Mouse (Mus musculus): ENCODE data around the gene Baiap2l1. TPM values are rescaled to one million over a fixed set of nuclear protein-coding genes. Genes with fewer than 3 reads are reported as not detected.

The Baiap2l1 gene
- polyA plus RNA-seq, 1 experiment from 2014 or later = 6.8 TPM

GRCm38 (mm10) chr5:144274904-144275303, 83.0 kb downstream of the Baiap2l1 start:
- 76% methylated on average over 6 of the region's 6 CpGs for WGBS
- Histone ChIP-seq H3K27ac (ENCODE audit: low read depth, low read length) (no peak overlapping the region), H3K36me3 (ENCODE audit: control insufficient read depth, insufficient read depth, low read length) (no peaks in the 10 kb centered on the region), H3K27me3 (replicated peaks; ENCODE audit: control insufficient read depth, insufficient read depth, low read length) (no peaks in the 10 kb centered on the region), H3K4me2 (no peak overlapping the region), H3K9me3 (ENCODE audit: control insufficient read depth, low read length) (no peaks in the 10 kb centered on the region), H3K9ac (ENCODE audit: low read depth, low read length) (no peak overlapping the region), H3K4me1 (replicated peaks; ENCODE audit: control insufficient read depth, insufficient read depth, low read length) (peaks cover 7% of the 10 kb centered on the region), H3K4me3 (ENCODE audit: low read depth, low read length) (no peak overlapping the region)
- no peak for DNase-seq (ENCODE audit: low spot score)
- no peak for ATAC-seq (replicated peaks; ENCODE audit: low FRiP score)

GRCm38 (mm10) chr5:144271772-144272171, 86.1 kb downstream of the Baiap2l1 start:
- Histone ChIP-seq H3K9me3 (ENCODE audit: control insufficient read depth, low read length) (no peaks in the 10 kb centered on the region), H3K4me2 (no peak overlapping the region), H3K9ac (ENCODE audit: low read depth, low read length) (no peak overlapping the region), H3K36me3 (ENCODE audit: control insufficient read depth, insufficient read depth, low read length) (no peaks in the 10 kb centered on the region; the same call in 1 of the 2 replicates), H3K4me1 (replicated peaks; ENCODE audit: control insufficient read depth, insufficient read depth, low read length) (peaks cover 7% of the 10 kb centered on the region), H3K27ac (ENCODE audit: low read depth, low read length) (no peak overlapping the region), H3K4me3 (ENCODE audit: low read depth, low read length) (no peak overlapping the region), H3K27me3 (replicated peaks; ENCODE audit: control insufficient read depth, insufficient read depth, low read length) (no peaks in the 10 kb centered on the region)
- DNase-seq (ENCODE audit: low spot score) = no peak
- WGBS = 19% methylated on average over 5 of the region's 5 CpGs
- peak; percentile 40; the same call in 1 of the 2 replicates for ATAC-seq (replicated peaks; ENCODE audit: low FRiP score)

DNA sequence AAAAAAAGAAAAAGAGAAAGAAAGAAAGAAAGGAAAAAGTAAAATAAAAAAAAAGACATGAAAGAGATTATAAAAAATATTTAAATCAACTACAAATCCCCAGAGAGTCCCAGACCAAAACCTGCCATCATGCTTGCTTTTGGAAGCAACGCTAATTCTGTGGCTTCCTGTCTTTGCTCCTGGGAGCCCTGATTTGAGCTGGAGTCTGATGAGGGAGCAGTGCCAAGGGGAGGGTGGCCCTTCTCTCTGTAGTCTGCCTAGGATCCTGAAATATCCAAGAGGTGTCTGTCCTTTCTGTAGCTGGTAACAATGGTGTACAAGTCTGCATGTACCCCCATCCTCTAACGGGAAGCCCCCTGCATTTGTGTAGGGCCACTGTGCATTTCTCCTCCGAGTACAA, 86.8 kb downstream of the Baiap2l1 start:
- no peaks in the 10 kb centered on the region for H3K9me3 ChIP-seq (ENCODE audit: control insufficient read depth, low read length)
- peaks cover 7% of the 10 kb centered on the region for H3K4me1 ChIP-seq (replicated peaks; ENCODE audit: control insufficient read depth, insufficient read depth, low read length)
- H3K4me2 ChIP-seq = no peak overlapping the region
- DNase-seq (ENCODE audit: low spot score) (no peak), ATAC-seq (replicated peaks; ENCODE audit: low FRiP score) (no peak)
- peaks cover 5% of the 10 kb centered on the region; the same call in 1 of the 2 replicates for H3K36me3 ChIP-seq (ENCODE audit: control insufficient read depth, insufficient read depth, low read length)
- WGBS = 52% methylated on average over 3 of the region's 3 CpGs
- no peak overlapping the region for H3K4me3 ChIP-seq (ENCODE audit: low read depth, low read length)
- no peak overlapping the region for H3K9ac ChIP-seq (ENCODE audit: low read depth, low read length)
- H3K27me3 ChIP-seq (replicated peaks; ENCODE audit: control insufficient read depth, insufficient read depth, low read length) = no peaks in the 10 kb centered on the region
- no peak overlapping the region for H3K27ac ChIP-seq (ENCODE audit: low read depth, low read length)

GRCm38 (mm10) chr5:144270420-144270819, 87.5 kb downstream of the Baiap2l1 start:
- H3K9me3 ChIP-seq (ENCODE audit: control insufficient read depth, low read length) = no peaks in the 10 kb centered on the region
- ATAC-seq (replicated peaks; ENCODE audit: low FRiP score) (no peak), DNase-seq (ENCODE audit: low spot score) (no peak)
- H3K4me3 ChIP-seq (ENCODE audit: low read depth, low read length) = no peak overlapping the region
- peaks cover 7% of the 10 kb centered on the region for H3K4me1 ChIP-seq (replicated peaks; ENCODE audit: control insufficient read depth, insufficient read depth, low read length)
- WGBS = 69% methylated on average over 8 of the region's 8 CpGs
- no peak overlapping the region for H3K9ac ChIP-seq (ENCODE audit: low read depth, low read length)
- no peak overlapping the region for H3K27ac ChIP-seq (ENCODE audit: low read depth, low read length)
- no peak overlapping the region for H3K4me2 ChIP-seq
- no peaks in the 10 kb centered on the region for H3K27me3 ChIP-seq (replicated peaks; ENCODE audit: control insufficient read depth, insufficient read depth, low read length)
- H3K36me3 ChIP-seq (ENCODE audit: control insufficient read depth, insufficient read depth, low read length) = peaks cover 5% of the 10 kb centered on the region; the same call in 1 of the 2 replicates

GRCm38 (mm10) chr5:144269926-144270325, 88.0 kb downstream of the Baiap2l1 start:
- 86% methylated on average over 7 of the region's 7 CpGs for WGBS
- Histone ChIP-seq H3K4me2 (no peak overlapping the region), H3K4me3 (ENCODE audit: low read depth, low read length) (no peak overlapping the region), H3K27me3 (replicated peaks; ENCODE audit: control insufficient read depth, insufficient read depth, low read length) (no peaks in the 10 kb centered on the region), H3K9me3 (ENCODE audit: control insufficient read depth, low read length) (no peaks in the 10 kb centered on the region), H3K4me1 (replicated peaks; ENCODE audit: control insufficient read depth, insufficient read depth, low read length) (peaks cover 7% of the 10 kb centered on the region), H3K36me3 (ENCODE audit: control insufficient read depth, insufficient read depth, low read length) (peaks cover 5% of the 10 kb centered on the region; the same call in 1 of the 2 replicates), H3K27ac (ENCODE audit: low read depth, low read length) (no peak overlapping the region), H3K9ac (ENCODE audit: low read depth, low read length) (no peak overlapping the region)
- DNase-seq (ENCODE audit: low spot score) = no peak
- ATAC-seq (replicated peaks; ENCODE audit: low FRiP score) = no peak

DNA sequence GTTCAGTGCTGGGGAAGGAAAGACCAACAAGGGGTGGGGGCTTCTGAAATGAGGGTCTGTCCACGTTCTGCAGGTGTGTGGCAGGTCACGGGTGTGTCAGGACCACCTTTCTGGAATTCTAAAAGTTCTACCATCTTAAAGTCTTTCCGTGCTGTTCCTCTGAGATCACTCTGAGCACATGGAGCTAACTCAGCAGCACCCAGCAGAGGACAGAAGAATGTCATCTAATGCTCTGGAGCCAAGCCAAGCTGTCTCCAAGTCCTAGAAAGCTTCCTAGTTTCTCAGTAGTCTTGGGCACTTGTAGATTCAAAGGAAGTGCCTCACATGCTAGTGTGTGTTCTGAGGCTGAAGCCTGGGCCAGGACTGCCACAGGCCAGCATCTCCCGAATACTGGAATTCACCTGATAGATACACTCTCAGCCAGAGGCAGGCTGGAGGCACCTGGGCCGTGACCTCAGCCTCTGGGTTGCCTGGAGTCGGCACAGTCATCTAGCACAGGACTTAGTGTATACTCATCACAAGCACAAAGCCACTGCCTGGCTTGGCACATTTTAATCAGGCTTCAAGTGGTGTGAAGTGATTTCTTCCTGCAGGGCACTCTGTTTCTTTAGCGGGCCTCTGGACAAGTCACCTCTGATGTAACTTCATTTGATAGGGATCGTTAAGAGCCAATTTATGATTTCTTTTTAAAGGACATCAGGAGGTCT, 90.2 kb downstream of the Baiap2l1 start:
- H3K4me3 ChIP-seq (ENCODE audit: low read depth, low read length) = no peak overlapping the region
- ATAC-seq (replicated peaks; ENCODE audit: low FRiP score) (no peak), DNase-seq (ENCODE audit: low spot score) (no peak)
- H3K27ac ChIP-seq (ENCODE audit: low read depth, low read length) = no peak overlapping the region
- no peak overlapping the region for H3K4me2 ChIP-seq
- peaks cover 10% of the 10 kb centered on the region for H3K36me3 ChIP-seq (ENCODE audit: control insufficient read depth, insufficient read depth, low read length)
- no peaks in the 10 kb centered on the region for H3K9me3 ChIP-seq (ENCODE audit: control insufficient read depth, low read length)
- no peaks in the 10 kb centered on the region for H3K27me3 ChIP-seq (replicated peaks; ENCODE audit: control insufficient read depth, insufficient read depth, low read length)
- 87% methylated on average over 8 of the region's 8 CpGs for WGBS
- H3K4me1 ChIP-seq (replicated peaks; ENCODE audit: control insufficient read depth, insufficient read depth, low read length) = peaks cover 7% of the 10 kb centered on the region
- H3K9ac ChIP-seq (ENCODE audit: low read depth, low read length) = no peak overlapping the region

GRCm38 (mm10) chr5:144263496-144263895, 94.4 kb downstream of the Baiap2l1 start:
- ATAC-seq (replicated peaks; ENCODE audit: low FRiP score) (no peak), DNase-seq (ENCODE audit: low spot score) (no peak)
- H3K4me1 ChIP-seq (replicated peaks; ENCODE audit: control insufficient read depth, insufficient read depth, low read length) = peaks cover 13% of the 10 kb centered on the region
- H3K4me3 ChIP-seq (ENCODE audit: low read depth, low read length) = no peak overlapping the region
- H3K9ac ChIP-seq (ENCODE audit: low read depth, low read length) = no peak overlapping the region
- WGBS = 86% methylated on average over 13 of the region's 13 CpGs
- no peaks in the 10 kb centered on the region for H3K9me3 ChIP-seq (ENCODE audit: control insufficient read depth, low read length)
- no peaks in the 10 kb centered on the region for H3K27me3 ChIP-seq (replicated peaks; ENCODE audit: control insufficient read depth, insufficient read depth, low read length)
- H3K27ac ChIP-seq (ENCODE audit: low read depth, low read length) = no peak overlapping the region
- H3K4me2 ChIP-seq = no peak overlapping the region
- H3K36me3 ChIP-seq (ENCODE audit: control insufficient read depth, insufficient read depth, low read length) = peaks cover 10% of the 10 kb centered on the region

GRCm38 (mm10) chr5:144263082-144263481, 94.8 kb downstream of the Baiap2l1 start:
- Histone ChIP-seq H3K27ac (ENCODE audit: low read depth, low read length) (no peak overlapping the region), H3K4me3 (ENCODE audit: low read depth, low read length) (no peak overlapping the region), H3K36me3 (ENCODE audit: control insufficient read depth, insufficient read depth, low read length) (peaks cover 10% of the 10 kb centered on the region), H3K4me1 (replicated peaks; ENCODE audit: control insufficient read depth, insufficient read depth, low read length) (peaks cover 17% of the 10 kb centered on the region), H3K4me2 (no peak overlapping the region), H3K9me3 (ENCODE audit: control insufficient read depth, low read length) (no peaks in the 10 kb centered on the region), H3K27me3 (replicated peaks; ENCODE audit: control insufficient read depth, insufficient read depth, low read length) (no peaks in the 10 kb centered on the region), H3K9ac (ENCODE audit: low read depth, low read length) (no peak overlapping the region)
- ATAC-seq (replicated peaks; ENCODE audit: low FRiP score) = no peak
- WGBS = 84% methylated on average over 9 of the region's 9 CpGs
- no peak for DNase-seq (ENCODE audit: low spot score)

DNA sequence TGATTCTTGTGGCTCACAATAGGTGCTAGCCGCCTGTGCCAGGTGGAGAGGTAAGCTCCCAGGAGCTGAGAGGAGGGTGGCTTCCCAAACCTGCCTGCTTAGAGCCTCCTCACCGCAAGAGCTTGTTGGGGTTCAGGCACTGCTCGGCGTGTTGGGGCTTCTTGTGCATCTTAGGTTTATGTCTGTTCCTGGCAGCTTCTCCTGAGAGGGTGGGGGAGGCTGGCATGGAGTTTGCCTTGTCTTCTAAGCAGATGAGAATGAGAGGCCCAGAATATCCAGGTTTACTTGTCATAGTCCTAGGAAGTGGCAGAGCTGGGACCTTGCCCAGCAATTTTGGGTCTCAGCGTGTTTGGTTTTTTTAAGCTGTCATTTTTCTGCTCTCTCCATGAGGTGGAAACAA, 96.1 kb downstream of the Baiap2l1 start:
- no peak overlapping the region for H3K4me3 ChIP-seq (ENCODE audit: low read depth, low read length)
- no peak overlapping the region for H3K9ac ChIP-seq (ENCODE audit: low read depth, low read length)
- H3K4me2 ChIP-seq = no peak overlapping the region
- peaks cover 29% of the 10 kb centered on the region for H3K4me1 ChIP-seq (replicated peaks; ENCODE audit: control insufficient read depth, insufficient read depth, low read length)
- DNase-seq (ENCODE audit: low spot score) = no peak
- H3K27ac ChIP-seq (ENCODE audit: low read depth, low read length) = no peak overlapping the region
- peaks cover 10% of the 10 kb centered on the region for H3K36me3 ChIP-seq (ENCODE audit: control insufficient read depth, insufficient read depth, low read length)
- no peaks in the 10 kb centered on the region for H3K9me3 ChIP-seq (ENCODE audit: control insufficient read depth, low read length)
- no peaks in the 10 kb centered on the region for H3K27me3 ChIP-seq (replicated peaks; ENCODE audit: control insufficient read depth, insufficient read depth, low read length)
- no peak for ATAC-seq (replicated peaks; ENCODE audit: low FRiP score)
- 87% methylated on average over 5 of the region's 5 CpGs for WGBS
